Mouse (Mus musculus) naive thymus-derived CD4-positive, alpha-beta T cell, adult 2 months (primary cell): ENCODE data around the gene Doxl2.
"Not testable (repeated sequence)": the region's sequence is repeated elsewhere in the genome, so short reads cannot be mapped to it uniquely, and the experiment has no call there.

Source experiments
- DNase-seq: peaks from one replicate; pipeline ENCODE4 v3.0.0-alpha.2; 2011; ENCODE audit warnings: low read depth

Doxl2 gene

DNA sequence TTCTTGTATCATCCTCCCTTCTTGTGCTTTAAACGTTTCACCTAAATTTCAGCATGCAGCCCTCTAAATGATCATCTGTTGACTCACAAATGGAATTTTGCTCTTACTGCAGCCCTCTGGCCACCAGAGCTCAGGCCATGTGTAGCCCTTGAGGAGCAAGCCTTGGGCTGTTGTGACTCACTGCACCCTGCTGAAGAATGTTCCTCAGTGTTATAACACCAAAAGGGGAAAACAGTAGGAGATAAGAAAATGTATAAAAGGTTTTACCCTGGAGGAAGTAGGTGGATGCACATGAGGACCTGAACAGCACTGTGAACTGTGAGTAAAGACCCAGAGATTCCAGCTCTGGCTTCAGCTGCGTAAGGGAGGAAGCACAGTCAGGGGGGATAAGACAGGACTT lies at the start of gene Doxl2:
Gene Doxl2 (plus strand): TSS at position 301 of the 400 bp plus-strand sequence.
- DNase-seq: no peak

DNA sequence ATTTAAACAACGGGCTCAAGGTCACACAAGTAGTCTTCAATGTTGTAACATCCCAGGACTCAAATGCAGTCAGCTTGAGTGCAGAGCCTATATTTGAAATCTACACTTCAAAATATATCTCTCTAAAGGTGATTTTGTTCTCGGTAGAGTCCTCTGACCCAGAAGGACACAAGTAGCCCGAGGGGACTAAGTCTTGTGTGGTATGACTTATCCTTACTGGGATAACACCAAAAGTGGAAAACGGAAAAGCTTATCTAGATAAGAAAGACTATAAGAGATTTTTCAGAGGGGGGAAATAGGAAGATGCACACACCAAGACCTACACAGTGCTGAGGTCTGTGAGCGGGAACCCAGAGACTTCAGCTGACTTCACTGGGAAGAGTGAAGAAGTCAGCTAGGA lies 45.2 kb upstream of the Doxl2 start, which contains the start of gene 1600015I10Rik:
Gene 1600015I10Rik (plus strand): TSS at position 301 of the 400 bp plus-strand sequence.
- DNase-seq: no peak

DNA sequence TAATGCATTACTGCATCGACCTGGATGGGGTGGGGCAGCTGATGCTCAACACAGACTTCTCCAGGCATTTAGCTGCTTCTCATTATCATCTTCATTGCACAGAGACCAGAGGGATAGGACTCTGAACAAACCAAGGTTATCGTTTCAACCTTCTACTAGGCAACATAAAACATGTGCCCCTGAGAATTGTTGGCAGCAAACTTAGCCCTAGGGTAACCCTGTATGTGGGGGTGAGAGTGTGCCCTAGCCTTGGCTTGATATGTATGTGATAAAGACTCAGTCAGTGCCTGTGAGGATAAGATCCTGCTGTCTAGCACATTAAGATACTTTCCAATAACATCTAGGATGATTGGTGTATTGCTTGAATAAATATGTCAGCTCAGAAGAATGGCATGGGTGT lies 25.2 kb upstream of the Doxl2 start:
- DNase-seq: no peak

DNA sequence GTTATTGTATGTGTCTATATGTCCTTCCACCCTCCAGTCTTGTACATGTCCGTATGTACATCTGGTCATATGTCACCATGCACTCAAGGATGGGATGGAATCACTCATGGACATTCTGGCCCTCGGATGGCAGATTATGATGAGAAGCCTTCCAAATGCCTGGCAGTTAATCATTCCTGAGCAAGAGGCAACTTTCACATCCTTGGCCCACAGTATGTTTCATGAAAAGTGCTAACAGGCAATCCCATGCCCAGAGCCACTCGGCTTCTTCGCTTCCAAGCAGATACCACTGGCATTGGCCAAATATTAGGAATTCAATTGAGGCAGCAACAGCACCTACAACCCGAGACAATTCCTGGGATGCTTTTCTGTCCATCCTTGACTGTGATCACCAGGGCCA lies 24.1 kb upstream of the Doxl2 start:
- no peak for DNase-seq

DNA sequence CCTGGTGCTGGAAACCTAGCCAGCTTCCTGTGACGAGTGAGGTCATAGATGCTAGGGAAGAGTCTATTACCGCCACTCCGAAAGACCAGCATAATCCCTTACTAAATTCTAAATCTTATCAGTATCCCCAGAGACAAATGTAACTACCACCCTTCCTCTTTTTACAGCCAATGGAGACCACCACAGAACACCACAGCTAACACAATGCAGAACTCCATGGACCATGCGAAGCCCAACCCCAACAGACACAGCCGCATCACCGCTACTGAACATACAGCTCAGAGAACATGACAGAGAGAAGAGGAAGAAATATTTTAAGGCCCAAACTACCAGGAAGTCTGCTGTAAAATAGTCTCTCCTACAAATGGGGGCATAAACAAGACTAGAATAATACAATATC lies 23.1 kb upstream of the Doxl2 start:
- DNase-seq: no peak

DNA sequence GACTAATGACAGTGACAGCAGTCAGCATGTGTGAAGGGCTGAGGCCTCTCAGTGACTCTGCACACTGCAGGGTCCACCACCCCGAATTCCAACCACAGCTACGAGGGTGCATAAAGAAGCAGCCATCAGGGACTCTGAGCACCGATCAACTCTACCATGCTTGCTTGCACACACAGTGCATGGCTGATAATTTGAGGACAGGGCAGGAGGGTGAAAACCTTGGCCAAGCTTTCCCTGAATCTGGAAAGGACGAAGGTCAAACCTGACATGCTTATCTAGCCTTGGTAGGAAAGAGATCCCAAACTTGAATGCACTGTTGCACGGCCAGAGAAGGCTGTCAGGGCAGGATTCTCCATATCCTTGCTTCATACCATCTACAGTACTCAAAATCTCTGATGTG lies 21.5 kb upstream of the Doxl2 start:
- DNase-seq: no peak

DNA sequence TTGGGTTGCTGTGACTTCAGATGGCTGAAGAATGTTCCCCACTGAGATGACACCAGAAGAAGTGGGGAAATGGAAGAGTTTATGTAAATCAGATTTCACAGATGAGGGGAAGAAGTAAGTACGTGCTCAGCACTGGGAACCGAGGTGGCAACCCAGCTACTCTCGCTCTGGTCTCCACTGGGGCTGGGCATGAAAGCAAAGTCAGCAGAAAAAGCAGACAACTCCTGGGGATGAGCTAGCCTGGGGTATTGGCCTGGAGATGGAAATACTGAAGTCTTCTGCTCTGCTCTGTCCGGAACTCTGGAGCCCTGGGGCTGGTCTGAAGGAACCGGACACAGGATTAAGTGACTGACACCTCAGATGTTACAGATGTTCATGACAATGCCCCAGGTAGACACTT lies 20.6 kb upstream of the Doxl2 start:
- DNase-seq: no peak

DNA sequence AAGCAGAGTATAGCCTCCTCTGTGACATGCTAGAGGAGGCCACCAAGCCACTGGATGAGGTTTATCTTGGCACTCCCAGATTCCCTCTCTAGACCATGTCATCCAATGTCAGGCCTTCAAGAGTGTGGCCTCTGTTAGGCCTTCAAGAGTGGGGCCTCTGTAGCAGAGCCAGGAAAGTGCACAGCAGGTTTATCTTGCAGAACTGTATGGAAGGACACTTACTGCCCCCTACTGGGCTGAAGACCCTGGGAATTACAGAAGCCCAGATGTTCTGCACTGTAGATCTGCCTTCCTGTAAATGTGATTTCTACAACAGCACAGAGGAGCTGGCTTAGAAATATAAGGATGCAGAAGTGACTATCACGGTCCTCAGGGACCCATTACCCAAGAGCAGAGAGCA lies 19.8 kb upstream of the Doxl2 start:
- peak; percentile 48 for DNase-seq

DNA sequence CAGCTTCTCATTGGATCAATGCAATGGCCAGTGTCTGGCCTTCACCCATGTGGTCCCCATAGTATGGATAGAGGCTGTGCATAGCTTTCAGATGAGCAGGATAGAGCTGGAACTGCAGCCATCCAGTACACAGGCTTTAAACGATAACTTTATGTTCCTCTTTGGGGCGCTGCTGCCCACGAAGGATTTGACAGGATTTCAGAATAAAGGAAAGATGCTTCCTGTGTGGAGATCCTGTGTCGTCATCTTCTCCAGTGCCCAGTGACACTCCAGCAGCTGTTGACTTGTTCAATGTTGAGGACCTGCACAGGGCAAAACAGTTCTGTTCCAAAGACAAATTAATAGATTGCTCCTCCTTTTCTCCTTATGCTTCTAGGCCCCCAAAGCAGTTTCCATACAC lies 18.0 kb upstream of the Doxl2 start:
- no peak for DNase-seq

DNA sequence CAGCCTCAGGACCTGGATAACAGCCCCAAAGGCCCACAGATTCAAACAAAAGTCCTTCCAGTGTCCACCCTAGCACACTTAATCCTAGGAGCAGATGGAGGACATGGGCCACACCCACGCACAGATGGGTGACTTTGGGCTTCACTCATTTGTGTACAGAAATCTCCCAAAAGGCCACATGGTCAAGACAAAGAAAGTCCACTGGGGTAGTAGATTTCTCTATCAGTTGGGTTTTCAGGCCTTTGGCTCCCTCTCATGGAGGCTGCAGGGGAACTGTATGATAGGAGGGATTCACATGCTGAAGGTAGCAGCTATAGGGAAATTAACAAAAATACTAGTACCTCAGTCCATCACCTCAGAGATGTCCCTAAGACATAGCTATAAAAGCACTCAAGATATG lies 16.7 kb upstream of the Doxl2 start:
- DNase-seq: no peak

DNA sequence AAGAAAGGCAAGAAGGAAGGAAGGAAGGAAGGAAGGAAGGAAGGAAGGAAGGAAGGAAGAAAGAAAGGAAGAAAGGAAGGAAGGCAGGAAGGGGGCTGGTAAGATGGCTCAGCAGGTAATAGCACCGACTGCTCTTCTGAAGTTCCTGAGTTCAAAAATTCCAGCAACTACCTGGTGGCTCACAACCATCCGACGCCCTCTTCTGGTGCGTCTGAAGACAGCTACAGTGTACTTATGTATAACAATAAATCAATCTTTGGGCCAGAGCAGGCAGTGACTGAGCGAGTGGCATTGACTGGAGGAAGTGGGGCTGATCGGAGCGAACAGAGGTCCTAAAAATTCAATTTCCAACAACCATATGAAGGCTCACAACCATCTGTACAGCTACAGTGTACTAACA lies 15.6 kb upstream of the Doxl2 start:
- DNase-seq: not testable (repeated sequence)

DNA sequence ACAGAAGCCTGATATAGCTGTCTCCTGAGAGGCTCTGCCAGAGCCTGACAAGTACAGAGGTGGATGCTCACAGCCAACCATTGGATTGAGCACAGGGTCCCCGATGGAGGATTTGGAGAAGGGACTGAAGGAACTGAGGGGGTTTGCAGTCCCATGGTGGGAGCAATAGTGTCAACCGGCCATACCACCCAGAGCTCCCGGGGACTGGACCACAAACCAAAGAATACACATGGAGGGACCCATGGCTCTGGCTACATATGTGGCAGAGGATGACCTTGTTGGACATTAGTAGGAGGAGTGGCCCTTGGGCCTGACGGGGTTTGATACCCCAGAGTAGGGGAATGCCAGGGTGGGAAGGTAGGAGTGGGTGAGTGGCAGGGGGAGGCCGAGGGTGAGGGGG lies 8.1 kb upstream of the Doxl2 start:
- not testable (repeated sequence) for DNase-seq

DNA sequence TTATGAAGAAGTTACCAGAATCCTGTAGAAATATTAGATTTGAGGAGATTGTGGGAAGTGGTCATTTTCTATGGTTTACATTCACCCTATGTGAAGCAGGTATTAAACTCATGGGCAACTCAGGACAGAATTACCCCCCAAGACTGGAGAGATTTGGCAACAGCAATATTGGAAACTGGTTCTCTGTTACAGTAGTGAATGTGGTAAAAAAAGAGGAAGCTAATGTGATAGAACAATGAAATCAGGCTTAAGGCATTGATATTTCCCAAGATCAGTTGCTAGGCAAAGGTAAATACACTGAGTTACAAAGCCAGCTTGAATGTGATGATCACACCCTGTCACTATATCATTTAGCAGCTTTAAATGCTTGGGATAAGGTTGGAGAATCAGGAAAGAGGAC lies 6.9 kb upstream of the Doxl2 start:
- DNase-seq: no peak

DNA sequence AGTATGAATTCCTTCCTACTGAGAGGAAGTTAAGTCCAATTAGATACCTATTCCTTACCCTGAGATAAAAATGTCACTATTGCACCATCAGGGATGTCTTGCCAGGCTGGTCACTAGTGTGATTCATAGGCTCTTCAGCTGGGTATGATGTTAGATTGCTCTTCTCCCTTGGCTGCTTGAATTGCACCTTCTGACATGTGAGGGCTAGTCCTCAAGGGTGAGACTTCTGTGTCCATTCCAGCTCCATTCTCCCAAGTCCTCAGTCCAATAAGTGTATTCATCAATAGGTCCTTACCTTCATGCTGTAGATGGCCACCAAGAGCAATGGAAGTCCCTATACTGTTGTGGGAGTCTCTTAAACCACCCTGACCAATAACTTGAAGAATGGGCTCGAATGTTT lies 4.9 kb downstream of the Doxl2 start:
- DNase-seq: no peak

DNA sequence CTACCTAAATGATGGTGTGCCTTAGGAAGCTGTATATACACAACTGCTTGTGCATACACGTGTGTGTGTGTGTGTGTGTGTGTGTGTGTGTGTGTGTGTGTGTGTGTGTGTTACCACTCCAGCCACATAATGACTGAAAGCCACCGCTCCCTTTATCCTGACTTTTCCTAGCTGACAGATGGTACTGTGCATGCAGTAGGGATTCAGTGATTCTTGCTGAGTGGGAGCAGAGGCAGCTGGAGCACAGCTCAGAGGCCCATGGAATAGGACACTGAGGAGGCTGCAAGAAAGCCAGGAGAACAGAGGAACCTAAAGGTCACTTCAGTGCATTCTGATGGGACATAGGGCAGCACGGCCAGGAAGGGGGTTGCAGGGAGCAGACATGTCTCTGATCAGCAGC lies 7.5 kb downstream of the Doxl2 start:
- no peak for DNase-seq

DNA sequence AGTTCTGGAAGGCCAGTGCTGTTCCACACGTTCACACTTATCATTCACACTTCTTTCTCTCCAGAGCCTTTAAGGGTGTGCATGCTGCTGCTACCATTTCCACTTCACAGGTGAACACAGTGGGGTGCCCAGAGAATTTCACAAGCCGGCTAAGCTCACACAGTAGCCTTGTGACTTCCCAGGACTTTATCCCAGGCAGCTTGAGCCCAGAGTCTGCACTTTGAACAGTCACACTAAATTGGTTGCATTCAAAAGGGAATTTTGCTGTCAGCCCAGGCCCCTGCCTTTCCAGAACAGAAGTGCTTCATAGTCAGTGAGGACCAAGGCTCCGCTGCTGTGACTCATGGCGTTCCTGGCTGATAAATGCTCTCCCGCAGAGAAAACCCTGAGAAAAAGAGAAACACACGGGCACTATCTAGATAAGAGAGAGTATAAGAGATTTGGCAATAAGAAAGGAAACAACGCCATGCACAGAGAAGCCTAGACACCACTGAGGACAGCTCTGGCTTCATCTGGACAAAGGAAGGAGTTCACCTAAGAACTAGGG lies 11.8 kb downstream of the Doxl2 start, which contains the start of gene Svs1:
Gene Svs1 (plus strand): TSS at position 418 of the 547 bp plus-strand sequence.
- DNase-seq: no peak

DNA sequence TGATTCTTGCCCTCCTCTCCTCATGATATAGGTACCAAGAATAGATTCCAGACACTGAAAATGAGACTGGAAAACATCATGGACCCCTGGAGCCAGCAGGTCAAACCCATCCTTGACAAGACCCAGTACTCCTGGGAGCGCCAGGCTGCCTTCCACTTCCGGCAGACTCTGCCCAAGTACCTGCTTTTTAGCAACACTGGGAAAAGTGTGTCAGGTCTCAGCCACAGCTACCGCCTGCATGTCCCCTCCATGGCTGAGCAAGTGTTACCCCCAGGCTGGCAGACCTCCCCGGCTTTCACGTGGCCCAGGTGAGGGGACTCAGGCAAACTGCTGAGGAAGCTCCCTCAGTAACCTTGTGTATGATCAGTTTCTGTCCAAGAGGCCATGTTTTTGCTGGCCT lies 15.2 kb downstream of the Doxl2 start:
- no peak for DNase-seq

DNA sequence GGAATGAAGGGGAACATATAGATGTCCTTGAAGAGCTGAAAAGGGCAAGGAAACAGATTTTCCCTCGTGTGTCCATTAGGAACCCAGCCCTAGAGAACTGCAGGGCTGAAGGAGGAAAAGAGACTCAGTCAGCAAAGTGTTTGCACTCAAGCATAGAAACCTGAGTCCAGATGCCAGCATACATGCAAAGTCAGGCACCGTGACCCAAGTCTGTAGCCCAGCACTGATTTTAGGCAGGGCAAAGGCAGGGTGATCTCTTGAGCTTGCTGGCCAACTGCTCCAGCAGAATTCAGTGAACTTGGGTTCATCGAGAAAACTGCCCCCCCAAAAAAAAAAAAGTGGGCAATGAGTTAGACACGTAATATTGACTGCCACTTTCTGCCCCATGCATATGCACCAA lies 17.2 kb downstream of the Doxl2 start:
- no peak for DNase-seq

DNA sequence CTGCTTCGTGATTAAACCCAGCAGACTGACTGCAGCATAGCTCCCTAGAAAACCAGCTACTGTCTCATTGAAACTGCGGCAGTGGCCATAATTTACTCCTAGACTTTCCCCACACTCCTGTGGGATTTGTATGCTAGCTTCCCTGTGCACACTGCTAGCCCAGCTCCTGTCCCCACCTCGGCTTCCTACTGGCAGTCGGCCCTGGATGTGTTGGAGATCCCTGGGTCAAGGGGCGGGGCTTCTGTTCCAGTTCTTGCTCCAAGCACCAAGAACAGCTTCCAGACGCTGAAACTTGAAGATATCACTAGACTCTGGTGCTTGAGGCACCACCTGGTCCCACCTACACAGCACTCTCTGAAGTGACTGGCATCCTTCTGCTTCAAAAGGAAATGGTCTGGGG lies 23.4 kb downstream of the Doxl2 start:
- DNase-seq: no peak

DNA sequence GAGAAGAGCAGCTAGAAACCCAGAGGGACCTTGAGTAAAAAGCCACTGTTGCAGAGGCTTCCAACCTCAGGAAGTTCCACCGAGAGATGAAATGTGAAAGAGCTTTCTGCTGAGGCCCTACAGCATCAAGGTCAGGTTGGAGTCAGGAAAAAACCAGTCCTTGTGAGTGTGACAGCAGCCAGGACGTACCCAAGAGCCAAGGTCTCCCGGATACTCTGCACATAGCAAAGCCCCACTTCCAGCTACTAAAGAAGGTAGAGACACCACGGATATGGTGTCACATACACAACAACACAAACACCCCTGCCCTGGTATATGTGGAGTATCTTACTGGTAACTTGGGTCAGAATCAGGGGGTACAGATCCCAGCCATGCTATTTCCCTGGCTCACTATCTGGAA lies 24.0 kb downstream of the Doxl2 start:
- no peak for DNase-seq

DNA sequence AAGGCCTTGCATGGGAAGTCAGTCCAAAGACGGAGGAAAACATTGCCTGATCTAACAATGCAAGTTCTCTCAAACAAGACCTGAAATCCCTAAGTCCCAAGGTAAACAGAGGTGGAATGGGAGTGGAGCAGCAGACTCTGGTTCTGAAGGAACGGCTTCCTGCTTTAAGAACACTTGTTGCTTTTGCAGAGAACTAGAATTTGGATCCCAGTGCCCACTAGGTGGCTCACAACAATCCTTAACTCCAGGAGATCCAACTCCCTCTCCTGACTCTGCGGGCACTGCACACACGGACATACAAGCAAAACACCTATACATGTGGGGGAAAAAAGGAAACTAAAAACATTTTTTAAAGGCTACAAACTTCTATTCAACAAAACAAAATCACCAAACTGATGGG lies 28.6 kb downstream of the Doxl2 start:
- DNase-seq: no peak

DNA sequence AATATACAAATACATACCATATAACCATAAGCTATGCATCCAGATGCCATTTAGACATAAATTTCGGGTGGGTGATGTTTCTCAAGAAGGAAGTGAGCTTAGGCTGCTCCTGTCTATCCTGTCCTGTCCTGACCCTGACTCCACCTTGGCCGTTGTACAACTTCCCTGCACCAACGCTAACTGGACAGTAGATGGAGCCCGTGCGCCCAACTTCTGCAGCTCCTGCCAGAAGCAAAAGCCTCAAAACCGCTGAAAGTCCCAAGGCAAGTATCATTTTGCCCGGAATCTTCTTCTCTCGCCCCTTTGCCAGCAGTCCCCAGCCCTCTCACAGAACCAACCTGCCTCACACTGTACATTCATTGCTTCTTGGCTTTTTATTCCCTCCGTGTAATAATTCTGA lies 33.2 kb downstream of the Doxl2 start:
- peak; percentile 87 for DNase-seq

DNA sequence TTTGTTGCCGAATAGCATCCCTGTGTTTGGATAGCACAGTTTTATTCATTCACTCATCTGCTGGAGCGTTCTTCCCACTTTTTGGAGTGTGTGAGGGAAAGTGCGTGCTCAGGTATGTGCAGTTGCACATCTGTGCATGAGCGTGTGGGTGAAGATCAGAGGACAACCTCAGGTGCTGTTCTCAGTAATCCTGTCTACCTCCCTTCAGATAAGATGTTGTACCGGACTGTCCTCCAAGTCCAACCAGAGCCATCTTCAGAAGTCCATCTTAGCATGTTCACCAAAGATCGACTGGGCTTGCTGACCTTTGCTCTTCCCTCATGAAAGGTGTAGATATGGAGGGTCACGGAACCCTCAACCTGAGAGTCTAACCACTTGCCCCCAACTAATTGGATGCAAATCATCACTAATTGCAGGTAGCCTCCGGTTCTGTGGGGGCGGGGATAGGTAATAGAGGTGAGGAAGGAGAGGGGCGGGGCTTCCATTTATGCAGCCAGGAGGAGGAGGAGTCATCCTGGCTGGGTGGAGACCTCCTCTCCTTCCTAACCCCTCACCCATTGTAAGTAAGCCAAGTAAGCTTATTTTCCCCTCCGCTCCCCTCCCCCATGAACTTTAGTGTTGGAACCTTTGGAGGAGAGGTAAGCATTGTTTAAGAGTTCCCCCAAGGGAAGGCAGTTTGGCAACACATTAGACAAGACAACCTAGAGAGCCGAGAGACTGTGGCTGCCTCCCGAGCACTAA lies 33.8 kb downstream of the Doxl2 start:
- DNase-seq: no peak

DNA sequence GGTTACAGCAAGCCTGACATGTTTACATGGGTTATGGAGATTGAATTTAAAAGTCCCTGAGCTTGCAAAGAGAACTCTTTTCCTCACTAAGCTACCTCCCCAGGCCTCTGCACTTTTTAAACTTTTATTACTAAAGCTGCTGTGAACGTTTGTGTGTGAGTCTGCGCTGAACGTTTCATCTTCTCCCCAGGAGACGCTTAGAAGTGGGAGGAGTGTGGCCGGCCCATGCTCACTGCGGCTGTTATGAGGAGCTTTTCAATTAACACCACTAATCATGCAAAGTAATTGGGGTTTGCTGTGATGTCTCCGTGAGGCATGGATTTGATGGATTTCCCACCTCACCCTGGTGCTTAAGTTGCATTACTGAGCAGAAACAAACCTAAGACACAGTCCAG lies 34.4 kb downstream of the Doxl2 start:
- peak; percentile 20 for DNase-seq
